7 mouse cellular contexts compared by ENCODE assay signal in the genomic region with DNA sequence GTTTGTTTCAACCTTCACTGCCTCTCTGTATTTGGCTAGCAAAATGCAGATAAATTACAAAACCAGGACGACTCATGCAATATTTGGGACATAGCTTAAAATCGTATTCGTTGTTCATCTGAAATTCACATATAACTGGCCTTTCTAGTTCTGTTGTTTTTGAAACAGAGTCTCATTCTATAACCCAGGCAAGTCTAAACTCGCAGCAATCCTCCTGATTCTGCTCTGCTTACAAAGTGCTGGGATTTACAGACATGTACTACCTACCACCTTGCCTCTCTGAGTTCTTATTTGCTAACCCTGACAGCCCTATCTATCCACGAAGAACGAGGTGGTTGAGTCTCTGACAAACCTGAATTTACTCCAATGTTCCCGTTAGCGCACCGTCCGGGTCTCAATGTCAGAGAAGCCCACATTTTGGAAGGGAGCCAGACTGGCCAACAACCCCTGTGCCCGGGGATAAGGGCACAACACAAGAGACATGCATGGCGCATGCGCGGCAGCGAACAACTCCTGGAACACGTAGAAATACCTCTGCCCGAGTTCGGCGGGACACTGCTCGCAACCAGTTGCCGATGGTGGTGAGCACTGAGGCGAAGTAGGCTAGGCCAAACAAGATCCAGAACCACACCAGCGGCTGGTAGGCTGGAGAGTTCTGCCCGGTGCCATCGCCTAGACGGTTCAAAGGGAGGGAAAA. TPM values are rescaled to one million over a fixed set of nuclear protein-coding genes. Genes with fewer than 3 reads are reported as not detected.
DNase-seq lines count a peak whose midpoint lies in the region; ATAC-seq lines count a peak whose summit lies in the region.

No protein-coding gene starts in this region.

- no peaks in the 10 kb centered on the region for H3K36me3 ChIP-seq in heart, embryonic 16.5 days (ENCODE audit: control insufficient read depth, insufficient read depth)
- H3K36me3 ChIP-seq in limb, embryonic 10.5 days, result no peaks in the 10 kb centered on the region
- H3K36me3 ChIP-seq in neural tube, embryonic 12.5 days, result no peaks in the 10 kb centered on the region

- ATAC-seq in heart, embryonic 16.5 days (replicated peaks; ENCODE audit: extremely low read depth, insufficient read depth, low FRiP score), result no peak
- ATAC-seq in neural tube, embryonic 12.5 days (ENCODE audit: low FRiP score, low read depth), result no peak

- no peaks in the 10 kb centered on the region for H3K9me3 ChIP-seq in heart, embryonic 16.5 days (replicated peaks; ENCODE audit: control insufficient read depth, low read length)
- 0 out of 2 replicates have a peak, but pooled peaks cover 3% of the 10 kb centered on the region for H3K9me3 ChIP-seq in limb, embryonic 10.5 days (replicated peaks)
- no peaks in the 10 kb centered on the region for H3K9me3 ChIP-seq in neural tube, embryonic 12.5 days

- peak; percentile 68 to 78 for DNase-seq in urinary bladder, adult 18-20 months (ENCODE audit: low spot score in 2 of 2)
- DNase-seq in urinary bladder, postnatal 4 days (ENCODE audit: low spot score in 2 of 2), result no peak
- peak; percentile 69 for DNase-seq in limb, embryonic 10.5 days (ENCODE audit: low spot score)
- no peak for DNase-seq in left cerebral cortex, adult 11 months (ENCODE audit: low spot score)
- DNase-seq in ovary, postnatal 14 days (ENCODE audit: low spot score), result no peak

- peak overlapping the region; percentile 21 for H3K9ac ChIP-seq in heart, embryonic 16.5 days (ENCODE audit: low read length)
- 0 out of 2 replicates have a peak overlapping the region, but pooled peaks have one; percentile 2 for H3K9ac ChIP-seq in neural tube, embryonic 12.5 days

- WGBS in heart, embryonic 16.5 days, result 18% methylated on average over 26 of the region's 26 CpGs
- 11% methylated on average over 26 of the region's 26 CpGs for WGBS in limb, embryonic 10.5 days
- whole genome bisulfite sequencing in neural tube, embryonic 12.5 days, result 10% methylated on average over 26 of the region's 26 CpGs

- peak overlapping the region; percentile 25 for H3K4me3 ChIP-seq in heart, embryonic 16.5 days (ENCODE audit: low read length)
- peak overlapping the region; percentile 38 for H3K4me3 ChIP-seq in limb, embryonic 10.5 days
- H3K4me3 ChIP-seq in neural tube, embryonic 12.5 days, result peak overlapping the region; percentile 13; the same call in 1 of the 2 replicates

- H3K27me3 ChIP-seq in heart, embryonic 16.5 days (ENCODE audit: control insufficient read depth, insufficient read depth, low read length), result peaks cover 45% of the 10 kb centered on the region
- peaks cover 96% of the 10 kb centered on the region for H3K27me3 ChIP-seq in limb, embryonic 10.5 days (ENCODE audit: low read depth, poor library complexity, severe bottlenecking)
- peaks cover 84% of the 10 kb centered on the region for H3K27me3 ChIP-seq in neural tube, embryonic 12.5 days (replicated peaks)

- peak overlapping the region; percentile 52 for H3K4me2 ChIP-seq in heart, embryonic 16.5 days (ENCODE audit: low read depth, low read length)
- peak overlapping the region; percentile 44 for H3K4me2 ChIP-seq in neural tube, embryonic 12.5 days (replicated peaks)

- H3K4me1 ChIP-seq in heart, embryonic 16.5 days (ENCODE audit: control insufficient read depth, insufficient read depth, low read length), result peaks cover 14% of the 10 kb centered on the region
- H3K4me1 ChIP-seq in limb, embryonic 10.5 days, result peaks cover 27% of the 10 kb centered on the region
- H3K4me1 ChIP-seq in neural tube, embryonic 12.5 days, result peaks cover 16% of the 10 kb centered on the region

- no peak overlapping the region for H3K27ac ChIP-seq in heart, embryonic 16.5 days (ENCODE audit: low read length)
- no peak overlapping the region for H3K27ac ChIP-seq in limb, embryonic 10.5 days
- no peak overlapping the region for H3K27ac ChIP-seq in neural tube, embryonic 12.5 days

RNA-seq across cellular contexts. Expression of gene Catsperz, which starts 1.5 kb away (rescaled TPM):
- polyA plus RNA-seq in heart, embryonic 16.5 days (2015; fragmentation: Nextera tagmentation; extraction: Ambion mirVana), result 2.8 and 3.9 TPM in 2 replicates
- polyA plus RNA-seq in limb, embryonic 10.5 days (2016; fragmentation: Nextera tagmentation; extraction: Ambion mirVana), result 0.76 and 0.93 TPM in 2 replicates
- polyA plus RNA-seq in neural tube, embryonic 12.5 days (2016; fragmentation: Nextera tagmentation; extraction: Ambion mirVana), result 0.91 and 2.0 TPM in 2 replicates

RNA-seq across cellular contexts. Expression of gene Esrra, which starts 5.1 kb away (rescaled TPM):
- 43.4 and 48.2 TPM in 2 replicates for polyA plus RNA-seq in heart, embryonic 16.5 days (2015; fragmentation: Nextera tagmentation; extraction: Ambion mirVana)
- polyA plus RNA-seq in limb, embryonic 10.5 days (2016; fragmentation: Nextera tagmentation; extraction: Ambion mirVana), result 6.2 and 7.0 TPM in 2 replicates
- 17.5 and 20.4 TPM in 2 replicates for polyA plus RNA-seq in neural tube, embryonic 12.5 days (2016; fragmentation: Nextera tagmentation; extraction: Ambion mirVana)

RNA-seq across cellular contexts. Expression of gene Kcnk4, which starts 7.6 kb away (rescaled TPM):
- polyA plus RNA-seq in heart, embryonic 16.5 days (2015; fragmentation: Nextera tagmentation; extraction: Ambion mirVana), result 0.50 and 0.95 TPM in 2 replicates
- polyA plus RNA-seq in limb, embryonic 10.5 days (2016; fragmentation: Nextera tagmentation; extraction: Ambion mirVana), result 0.11 TPM in 1 of 2 replicates, not detected in the other
- 0.50 and 1.1 TPM in 2 replicates for polyA plus RNA-seq in neural tube, embryonic 12.5 days (2016; fragmentation: Nextera tagmentation; extraction: Ambion mirVana)

RNA-seq across cellular contexts. Expression of gene Bad, which starts 15.0 kb away (rescaled TPM):
- polyA plus RNA-seq in heart, embryonic 16.5 days (2015; fragmentation: Nextera tagmentation; extraction: Ambion mirVana), result 58.4 and 59.2 TPM in 2 replicates
- 51.8 and 55.3 TPM in 2 replicates for polyA plus RNA-seq in limb, embryonic 10.5 days (2016; fragmentation: Nextera tagmentation; extraction: Ambion mirVana)
- polyA plus RNA-seq in neural tube, embryonic 12.5 days (2016; fragmentation: Nextera tagmentation; extraction: Ambion mirVana), result 71.9 and 73.8 TPM in 2 replicates

RNA-seq across cellular contexts. Expression of gene Gpr137, which starts 15.6 kb away (rescaled TPM):
- 20.8 and 22.3 TPM in 2 replicates for polyA plus RNA-seq in heart, embryonic 16.5 days (2015; fragmentation: Nextera tagmentation; extraction: Ambion mirVana)
- polyA plus RNA-seq in limb, embryonic 10.5 days (2016; fragmentation: Nextera tagmentation; extraction: Ambion mirVana), result 21.6 and 24.4 TPM in 2 replicates
- 43.9 and 45.6 TPM in 2 replicates for polyA plus RNA-seq in neural tube, embryonic 12.5 days (2016; fragmentation: Nextera tagmentation; extraction: Ambion mirVana)

Comparison
In these comparisons a context has a peak if more than half of its experiments do, and no peak if none do; other contexts are left out.
1. DNase-seq: peak in urinary bladder, adult 18-20 months (2 of 2) and limb, embryonic 10.5 days (single experiment); none in urinary bladder, postnatal 4 days (0 of 2), left cerebral cortex, adult 11 months (single experiment) and ovary, postnatal 14 days (single experiment).
2. Peak in every context shown above with its lines, with median percentiles within 50 percentile points of each other: H3K4me3 ChIP-seq.